ENCODE assay signal across 24 mouse cellular contexts in the genomic region with DNA sequence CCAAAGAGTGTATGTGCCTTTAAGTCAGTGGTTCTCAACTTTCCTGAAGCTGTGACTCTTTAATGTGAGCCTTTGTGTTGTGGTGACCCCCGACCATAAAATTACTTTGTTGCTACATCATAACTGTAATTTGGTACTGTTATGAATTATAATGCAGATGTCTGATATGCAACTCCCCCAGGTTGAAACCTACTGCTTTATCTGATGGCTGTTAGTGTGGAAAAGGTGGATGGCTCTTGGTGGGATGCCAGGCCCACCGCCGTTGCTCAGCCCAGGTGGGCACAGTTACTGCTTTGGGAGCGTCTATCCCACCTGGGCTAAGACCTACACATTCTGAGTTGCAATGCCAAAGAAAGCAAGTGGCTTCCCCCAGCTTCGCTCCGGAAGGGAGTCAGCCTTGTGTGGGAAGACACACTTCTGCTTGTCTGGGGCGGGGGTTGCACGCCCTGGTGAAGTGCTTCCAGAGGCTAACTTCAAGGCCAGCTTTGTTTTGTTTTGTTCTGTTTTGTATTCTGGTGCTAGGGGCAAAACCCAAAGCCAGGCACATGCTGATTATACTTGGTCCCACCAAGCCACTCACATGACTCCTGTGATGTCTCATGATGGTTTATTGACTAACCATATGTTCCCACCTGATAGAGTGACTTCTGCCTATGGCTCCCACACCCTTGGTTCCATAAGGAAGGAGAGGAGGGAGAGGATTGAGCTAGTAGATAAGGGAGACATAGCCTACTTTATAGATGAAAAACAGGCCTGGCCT. TPM values are rescaled to one million over a fixed set of nuclear protein-coding genes. Genes with fewer than 3 reads are reported as not detected.
DNase-seq lines count a peak whose midpoint lies in the region; ATAC-seq and TF ChIP-seq lines count a peak whose summit lies in the region.
"Had no signal": no experiment of that assay in that cellular context is flagged by ENCODE, and none has a peak within 500 bp of the region (broad histone marks: within the 10 kb centered on the region; RNA-seq: fewer than 3 reads in every experiment).

No protein-coding gene starts in this region.

- TF ChIP-seq RAD21 in MEL (IDR thresholded peaks at IDR 0.05; ENCODE audit: low read depth, low read length) = no peak

- H3K27me3 ChIP-seq in lung, postnatal 0 days (replicated peaks; ENCODE audit: insufficient read depth, low read length) = no peaks in the 10 kb centered on the region
- no peaks in the 10 kb centered on the region for H3K27me3 ChIP-seq in MEL (ENCODE audit: control insufficient read depth in 1 of 2, insufficient read depth in 2 of 2, low read length in 2 of 2)
- no peaks in the 10 kb centered on the region for H3K27me3 ChIP-seq in liver, postnatal 0 days (ENCODE audit: insufficient read depth, low read length)
- H3K27me3 ChIP-seq in splenic B cell, adult 2 months (ENCODE audit: control insufficient read depth, insufficient read depth, low read length, poor library complexity, severe bottlenecking) = no peaks in the 10 kb centered on the region
- no peaks in the 10 kb centered on the region for H3K27me3 ChIP-seq in hindbrain, embryonic 16.5 days (replicated peaks; ENCODE audit: control insufficient read depth, insufficient read depth, low read length)
- H3K27me3 ChIP-seq: embryonic facial prominence, embryonic 13.5 days; hindbrain, embryonic 15.5 days; kidney, embryonic 15.5 days; neural tube, embryonic 13.5 days had no signal

- H3K4me3 ChIP-seq in lung, postnatal 0 days (ENCODE audit: low read depth, low read length) = no peak overlapping the region
- peak overlapping the region; percentile 27 to 40 for H3K4me3 ChIP-seq in MEL (ENCODE audit: control insufficient read depth in 1 of 2, insufficient read depth in 1 of 2, low read depth in 2 of 2, low read length in 2 of 2)
- no peak overlapping the region for H3K4me3 ChIP-seq in liver, postnatal 0 days (ENCODE audit: low read depth, low read length)
- H3K4me3 ChIP-seq in hindbrain, embryonic 16.5 days (ENCODE audit: low read length) = no peak overlapping the region
- H3K4me3 ChIP-seq: embryonic facial prominence, embryonic 13.5 days; erythroblast, embryonic 14.5 days; forebrain, embryonic 12.5 days; heart, embryonic 10.5 days; hindbrain, embryonic 15.5 days; kidney, embryonic 15.5 days; left cerebral cortex, adult 2 months; midbrain, embryonic 15.5 days; myocyte; neural tube, embryonic 13.5 days had no signal

- no peaks in the 10 kb centered on the region for H3K36me3 ChIP-seq in lung, postnatal 0 days (ENCODE audit: insufficient read depth, low read length)
- peaks cover 0 to 33% of the 10 kb centered on the region in 2 experiments; a peak in 2 of 4 replicates for H3K36me3 ChIP-seq in MEL (ENCODE audit: control insufficient read depth in 1 of 2, insufficient read depth in 2 of 2, low read length in 2 of 2)
- H3K36me3 ChIP-seq in liver, postnatal 0 days (replicated peaks; ENCODE audit: insufficient read depth, low read length) = no peaks in the 10 kb centered on the region
- no peaks in the 10 kb centered on the region for H3K36me3 ChIP-seq in splenic B cell, adult 2 months (ENCODE audit: control insufficient read depth, insufficient read depth, low read length, poor library complexity, severe bottlenecking)
- H3K36me3 ChIP-seq in hindbrain, embryonic 16.5 days (ENCODE audit: control insufficient read depth, insufficient read depth, low read length) = no peaks in the 10 kb centered on the region
- H3K36me3 ChIP-seq: embryonic facial prominence, embryonic 13.5 days; forebrain, embryonic 12.5 days; heart, embryonic 10.5 days; hindbrain, embryonic 15.5 days; kidney, embryonic 15.5 days; midbrain, embryonic 15.5 days; neural tube, embryonic 13.5 days had no signal

- H3K9ac ChIP-seq in lung, postnatal 0 days (replicated peaks; ENCODE audit: low read depth) = no peak overlapping the region
- H3K9ac ChIP-seq in MEL (ENCODE audit: control insufficient read depth, low read depth, low read length, poor library complexity, severe bottlenecking) = peak overlapping the region; percentile 72
- H3K9ac ChIP-seq in liver, postnatal 0 days (replicated peaks) = no peak overlapping the region
- H3K9ac ChIP-seq in hindbrain, embryonic 16.5 days (ENCODE audit: low read depth, low read length) = no peak overlapping the region
- H3K9ac ChIP-seq: embryonic facial prominence, embryonic 13.5 days; forebrain, embryonic 12.5 days; hindbrain, embryonic 15.5 days; kidney, embryonic 15.5 days; midbrain, embryonic 15.5 days; neural tube, embryonic 13.5 days had no signal

- TF ChIP-seq CTCF in lung, postnatal 0 days (IDR thresholded peaks at IDR 0.05) = no peak
- TF ChIP-seq CTCF in MEL (IDR thresholded peaks at IDR 0.05 in 2 of 3, conservative IDR thresholded peaks at IDR 0.05 in 1 of 3; ENCODE audit: control insufficient read depth in 1 of 3, insufficient read depth in 1 of 3, low read depth in 2 of 3, low read length in 3 of 3, poor library complexity in 1 of 3, severe bottlenecking in 1 of 3) = no peak
- no peak for TF ChIP-seq CTCF in liver, postnatal 0 days (IDR thresholded peaks at IDR 0.05; ENCODE audit: low read depth)

- H3K4me1 ChIP-seq in lung, postnatal 0 days (ENCODE audit: insufficient read depth, low read depth, low read length) = no peaks in the 10 kb centered on the region
- peaks cover 7 to 49% of the 10 kb centered on the region in 2 experiments for H3K4me1 ChIP-seq in MEL (ENCODE audit: control insufficient read depth in 1 of 2, insufficient read depth in 2 of 2, low read length in 2 of 2)
- H3K4me1 ChIP-seq in liver, postnatal 0 days (ENCODE audit: insufficient read depth) = no peaks in the 10 kb centered on the region
- no peaks in the 10 kb centered on the region for H3K4me1 ChIP-seq in hindbrain, embryonic 16.5 days (ENCODE audit: control insufficient read depth, insufficient read depth, low read depth, low read length)
- H3K4me1 ChIP-seq: kidney, embryonic 15.5 days had no signal

- 83% methylated on average over 8 of the region's 8 CpGs for WGBS in lung, postnatal 0 days
- WGBS in liver, postnatal 0 days (ENCODE audit: insufficient replicate concordance) = 54% methylated on average over 8 of the region's 8 CpGs
- 92% methylated on average over 8 of the region's 8 CpGs for WGBS in hindbrain, embryonic 16.5 days

- no peak overlapping the region for H3K4me2 ChIP-seq in lung, postnatal 0 days (replicated peaks; ENCODE audit: low read depth, low read length)
- no peak overlapping the region for H3K4me2 ChIP-seq in liver, postnatal 0 days (ENCODE audit: low read depth, low read length)
- H3K4me2 ChIP-seq in hindbrain, embryonic 16.5 days (ENCODE audit: low read length) = no peak overlapping the region
- H3K4me2 ChIP-seq: embryonic facial prominence, embryonic 13.5 days; forebrain, embryonic 12.5 days; hindbrain, embryonic 15.5 days; kidney, embryonic 15.5 days; midbrain, embryonic 15.5 days; neural tube, embryonic 13.5 days had no signal

- H3K27ac ChIP-seq in lung, postnatal 0 days (ENCODE audit: low read length) = no peak overlapping the region
- H3K27ac ChIP-seq in MEL (ENCODE audit: control insufficient read depth, low read depth, low read length) = peak overlapping the region; percentile 99
- peak overlapping the region; percentile 3; the same call in 1 of the 2 replicates for H3K27ac ChIP-seq in liver, postnatal 0 days (ENCODE audit: low read depth)
- no peak overlapping the region for H3K27ac ChIP-seq in hindbrain, embryonic 16.5 days (ENCODE audit: low read depth, low read length)
- H3K27ac ChIP-seq: embryonic facial prominence, embryonic 13.5 days; forebrain, embryonic 12.5 days; heart, embryonic 10.5 days; hindbrain, embryonic 15.5 days; kidney, embryonic 15.5 days; left cerebral cortex, adult 2 months; midbrain, embryonic 15.5 days; neural tube, embryonic 13.5 days had no signal

- no peak for TF ChIP-seq EP300 in lung, postnatal 0 days (IDR thresholded peaks at IDR 0.05)
- peak; percentile 35 to 82; a peak in 2 of 4 replicates for TF ChIP-seq EP300 in MEL (IDR thresholded peaks at IDR 0.05; ENCODE audit: low read depth in 1 of 2, low read length in 2 of 2)
- TF ChIP-seq EP300 in liver, postnatal 0 days (IDR thresholded peaks at IDR 0.05; ENCODE audit: low read depth) = no peak

- DNase-seq in lung, postnatal 36 days = peak; percentile 45
- DNase-seq in lung, postnatal 0 days (ENCODE audit: low spot score) = no peak
- peak; percentile 80 for DNase-seq in MEL (ENCODE audit: low read depth, low spot score)
- no peak for DNase-seq in liver, postnatal 0 days
- DNase-seq in splenic B cell, adult 2 months (ENCODE audit: low read depth, low spot score) = peak; percentile 46
- DNase-seq: adrenal gland, postnatal 36 days; cerebellum, adult 11 months; cerebellum, adult 9-11 months; heart, postnatal 4 days; kidney, postnatal 36 days; layer of hippocampus, adult 9-11 months had no signal

- no peaks in the 10 kb centered on the region for H3K9me3 ChIP-seq in lung, postnatal 0 days (ENCODE audit: low read length)
- no peaks in the 10 kb centered on the region for H3K9me3 ChIP-seq in MEL (replicated peaks; ENCODE audit: insufficient read depth, low read length)
- no peaks in the 10 kb centered on the region for H3K9me3 ChIP-seq in liver, postnatal 0 days (ENCODE audit: low read length)
- H3K9me3 ChIP-seq in hindbrain, embryonic 16.5 days (ENCODE audit: control insufficient read depth, low read length) = no peaks in the 10 kb centered on the region
- H3K9me3 ChIP-seq: embryonic facial prominence, embryonic 13.5 days; forebrain, embryonic 12.5 days; heart, embryonic 10.5 days; hindbrain, embryonic 15.5 days; kidney, embryonic 15.5 days; midbrain, embryonic 15.5 days; neural tube, embryonic 13.5 days had no signal

- no peaks in the 10 kb centered on the region for H3K79me2 ChIP-seq in MEL (ENCODE audit: control insufficient read depth, insufficient read depth, low read length, poor library complexity)

- no peak for ATAC-seq in lung, postnatal 0 days
- ATAC-seq in liver, postnatal 0 days = no peak
- no peak for ATAC-seq in hindbrain, embryonic 16.5 days
- no peak for ATAC-seq in CD4-positive, CD25-positive, alpha-beta regulatory T cell, adult 4 months
- ATAC-seq: intestine, embryonic 16.5 days; midbrain, embryonic 15.5 days had no signal

- no peak; a peak in 1 of 4 replicates for TF ChIP-seq POLR2A in MEL (IDR thresholded peaks at IDR 0.05; ENCODE audit: control insufficient read depth in 1 of 2, insufficient read depth in 1 of 2, low read depth in 1 of 2, low read length in 2 of 2, poor library complexity in 1 of 2)

TF ChIP-seq in MEL, 35 proteins besides CTCF, POLR2A, EP300 and RAD21 (continues in another document):
- no peak for TF ChIP-seq POLR2AphosphoS5 (IDR thresholded peaks at IDR 0.05; ENCODE audit: borderline replicate concordance, low read depth, low read length)

RNA-seq across cellular contexts. Expression of a gene that starts 34.7 kb away (rescaled TPM):
- polyA plus RNA-seq in lung, postnatal 0 days (2015; fragmentation: Nextera tagmentation; extraction: Ambion mirVana) = 14.9 and 27.1 TPM in 2 replicates
- total RNA-seq in MEL (2012; rRNA removed) = 15.8 and 15.9 TPM in 2 replicates
- polyA plus RNA-seq in MEL (2012; ENCODE audit: insufficient read depth in 1 of 2, insufficient read length in 2 of 2, low read depth in 1 of 2, low replicate concordance in 2 of 2, missing spikeins in 1 of 2) = 10 to 100 TPM in 1 of 2 experiments, not detected in 1; 21.6 TPM
- polyA plus RNA-seq in liver, postnatal 0 days (2015; fragmentation: Nextera tagmentation; extraction: Ambion mirVana) = 19.1 and 26.9 TPM in 2 replicates
- polyA plus RNA-seq in hindbrain, embryonic 16.5 days (2015; fragmentation: Nextera tagmentation; extraction: Ambion mirVana) = 7.3 and 8.9 TPM in 2 replicates
- 10 to 100 TPM; 49.7 to 91.7 TPM for polyA plus RNA-seq in CD4-positive, CD25-positive, alpha-beta regulatory T cell, adult 4 months (2017; shearing (Covaris generic))

Comparison
In these comparisons a context has a peak if more than half of its experiments do, and no peak if none do; other contexts are left out.
1. DNase-seq: peak in lung, postnatal 36 days (single experiment), MEL (single experiment) and splenic B cell, adult 2 months (single experiment); none in lung, postnatal 0 days (single experiment) and liver, postnatal 0 days (single experiment).
2. H3K27ac ChIP-seq: peak in MEL (single experiment) and liver, postnatal 0 days (single experiment); none in lung, postnatal 0 days (single experiment) and hindbrain, embryonic 16.5 days (single experiment).
3. H3K4me3 ChIP-seq: peak in MEL (2 of 2); none in lung, postnatal 0 days (single experiment), liver, postnatal 0 days (single experiment) and hindbrain, embryonic 16.5 days (single experiment).